Mouse (Mus musculus) neural tube, embryonic 14.5 days (tissue): Measurements from ENCODE around the gene 2610528A11Rik. TPM values are rescaled to one million over a fixed set of nuclear protein-coding genes. Genes with fewer than 3 reads are reported as not detected.

ENCODE experiments used
- ATAC-seq: fragments of 200-750 bp; cut with Nextera tagmentation; 2 replicates; pipeline ENCODE4 v1.8.0; 2017; ENCODE audit warnings: low read depth, mild to moderate bottlenecking, moderate TSS enrichment, moderate library complexity
- H3K27ac ChIP-seq: fragments of 300-500 bp; sonication (generic); 2 replicates; pipeline ENCODE4 v1.5.1; 2014; ENCODE audit warnings: low read depth, mild to moderate bottlenecking, control low read depth, low read length, moderate library complexity, mixed read lengths
- H3K27me3 ChIP-seq: fragments of 300-500 bp; sonication (generic); 2 replicates; pipeline ENCODE4 v1.6.1; 2014; ENCODE audit warnings: low read length; ENCODE audit not compliant: control insufficient read depth, insufficient read depth
- H3K36me3 ChIP-seq: fragments of 300-500 bp; sonication (generic); 2 replicates; pipeline ENCODE4 v1.6.1; 2014; ENCODE audit warnings: low read length, mixed read lengths; ENCODE audit not compliant: control insufficient read depth, insufficient read depth
- H3K4me1 ChIP-seq: fragments of 300-500 bp; sonication (generic); 2 replicates; pipeline ENCODE4 v1.6.1; 2014; ENCODE audit warnings: low read length; ENCODE audit not compliant: control insufficient read depth, insufficient read depth
- H3K4me2 ChIP-seq: fragments of 300-500 bp; sonication (generic); 2 replicates; pipeline ENCODE4 v1.6.1; 2014; ENCODE audit warnings: mild to moderate bottlenecking, low read depth, low read length, control low read depth
- H3K4me3 ChIP-seq: fragments of 300-500 bp; sonication (generic); 2 replicates; pipeline ENCODE4 v1.5.1; 2014; ENCODE audit warnings: low read depth, low read length, control low read depth, mixed read lengths
- H3K9ac ChIP-seq: fragments of 300-500 bp; sonication (generic); replicated peaks from 2 replicates; pipeline ENCODE4 v1.6.1; 2014; ENCODE audit warnings: low read depth, mild to moderate bottlenecking, control low read depth, low read length, mixed read lengths
- H3K9me3 ChIP-seq: fragments of 300-500 bp; sonication (generic); 2 replicates; pipeline ENCODE4 v1.6.1; 2016; ENCODE audit warnings: low read length; ENCODE audit not compliant: control insufficient read depth
- WGBS: fragments of 180-500 bp; shearing (Covaris S2); extraction: QIAGEN DNeasy Blood & Tissue Kit; methylation state at CpG from one replicate; pipeline ENCODE4 v1.1.7; 2014; 5-methylcytosine and 5-hydroxymethylcytosine counted together
- polyA plus RNA-seq: library from polyadenylated mRNA; unstranded; fragments of >200 nt; fragmentation: Nextera tagmentation; extraction: Ambion mirVana; gene quantifications from 2 replicates; pipeline ENCODE4 v1.2.1, GENCODE M21; 2014

Gene 2610528A11Rik
- polyA plus RNA-seq, 1 experiment from 2014 or later = not detected

- peaks cover 6% of the 10 kb centered on the region for H3K4me1 ChIP-seq
- 2% methylated on average over 40 of the region's 40 CpGs for WGBS
- H3K36me3 ChIP-seq = peaks cover 7% of the 10 kb centered on the region
- no peak; the same call in 1 of the 2 replicates for ATAC-seq
- H3K4me3 ChIP-seq = peak overlapping the region; percentile 92
- H3K9me3 ChIP-seq = no peaks in the 10 kb centered on the region
- H3K27ac ChIP-seq = peak overlapping the region; percentile 78
- no peaks in the 10 kb centered on the region for H3K27me3 ChIP-seq
- peak overlapping the region; percentile 60 for H3K4me2 ChIP-seq
- H3K9ac ChIP-seq = peak overlapping the region; percentile 93
These were observed 20.7 kb upstream of the 2610528A11Rik start for GRCm38 (mm10) chr14:37134304-37135126.

DNA sequence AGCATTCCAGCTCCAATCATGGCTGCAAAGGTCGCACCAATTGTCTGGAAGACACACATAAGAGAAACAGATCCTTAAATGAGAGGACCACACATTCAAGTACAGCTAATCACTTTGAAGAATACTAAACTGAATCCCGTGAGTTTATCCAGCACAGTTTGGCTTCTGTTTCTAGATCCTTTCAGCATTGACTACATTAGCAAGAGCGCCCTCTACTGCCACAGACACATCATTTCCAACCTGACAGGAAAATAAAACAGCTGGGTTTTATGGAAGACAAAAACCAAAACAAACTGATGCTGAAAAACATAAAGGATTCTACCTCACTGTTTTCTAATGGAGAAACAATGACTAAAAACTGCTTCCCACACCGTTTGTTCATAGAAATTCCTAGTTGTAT is 13.8 kb upstream of the 2610528A11Rik start:
- no peaks in the 10 kb centered on the region for H3K9me3 ChIP-seq
- no peak overlapping the region for H3K9ac ChIP-seq
- no peak overlapping the region for H3K27ac ChIP-seq
- 48% methylated on average over 4 of the region's 4 CpGs for WGBS
- peaks cover 32% of the 10 kb centered on the region for H3K36me3 ChIP-seq
- no peak for ATAC-seq
- H3K4me3 ChIP-seq = no peak overlapping the region
- no peaks in the 10 kb centered on the region for H3K4me1 ChIP-seq
- H3K27me3 ChIP-seq = no peaks in the 10 kb centered on the region
- H3K4me2 ChIP-seq = no peak overlapping the region

GRCm38 (mm10) chr14:37119233-37119632 is 5.4 kb upstream of the 2610528A11Rik start:
- WGBS = 96% methylated on average over 4 of the region's 4 CpGs

GRCm38 (mm10) chr14:37112931-37113330 is 891 bp downstream of the 2610528A11Rik start:
- H3K9me3 ChIP-seq = no peaks in the 10 kb centered on the region
- no peaks in the 10 kb centered on the region for H3K4me1 ChIP-seq
- ATAC-seq = no peak
- H3K4me3 ChIP-seq = no peak overlapping the region
- no peak overlapping the region for H3K27ac ChIP-seq
- no peak overlapping the region for H3K9ac ChIP-seq
- H3K36me3 ChIP-seq = no peaks in the 10 kb centered on the region
- 92% methylated on average over 7 of the region's 7 CpGs for WGBS
- H3K27me3 ChIP-seq = no peaks in the 10 kb centered on the region
- no peak overlapping the region for H3K4me2 ChIP-seq

More at GRCm38 (mm10) chr14:37119233-37119632, 5.4 kb upstream of the 2610528A11Rik start:
- Histone ChIP-seq H3K4me3 (no peak overlapping the region), H3K27me3 (no peaks in the 10 kb centered on the region), H3K9me3 (no peaks in the 10 kb centered on the region), H3K4me2 (no peak overlapping the region), H3K9ac (no peak overlapping the region), H3K27ac (no peak overlapping the region), H3K36me3 (peaks cover 8% of the 10 kb centered on the region; the same call in 1 of the 2 replicates), H3K4me1 (no peaks in the 10 kb centered on the region)
- no peak for ATAC-seq

- no peak for ATAC-seq
- Histone ChIP-seq H3K27ac (no peak overlapping the region), H3K4me2 (no peak overlapping the region), H3K4me3 (no peak overlapping the region), H3K27me3 (no peaks in the 10 kb centered on the region), H3K9me3 (no peaks in the 10 kb centered on the region), H3K4me1 (no peaks in the 10 kb centered on the region), H3K36me3 (no peaks in the 10 kb centered on the region), H3K9ac (no peak overlapping the region)
These were observed 2.5 kb downstream of the 2610528A11Rik start for GRCm38 (mm10) chr14:37111371-37111770.

GRCm38 (mm10) chr14:37110456-37110855 is 3.4 kb downstream of the 2610528A11Rik start:
- no peak overlapping the region for H3K27ac ChIP-seq
- no peaks in the 10 kb centered on the region for H3K9me3 ChIP-seq
- WGBS = 67% methylated on average over 2 of the region's 2 CpGs
- no peak overlapping the region for H3K4me2 ChIP-seq
- H3K9ac ChIP-seq = no peak overlapping the region
- ATAC-seq = no peak
- H3K36me3 ChIP-seq = no peaks in the 10 kb centered on the region
- no peaks in the 10 kb centered on the region for H3K4me1 ChIP-seq
- no peak overlapping the region for H3K4me3 ChIP-seq
- no peaks in the 10 kb centered on the region for H3K27me3 ChIP-seq

DNA sequence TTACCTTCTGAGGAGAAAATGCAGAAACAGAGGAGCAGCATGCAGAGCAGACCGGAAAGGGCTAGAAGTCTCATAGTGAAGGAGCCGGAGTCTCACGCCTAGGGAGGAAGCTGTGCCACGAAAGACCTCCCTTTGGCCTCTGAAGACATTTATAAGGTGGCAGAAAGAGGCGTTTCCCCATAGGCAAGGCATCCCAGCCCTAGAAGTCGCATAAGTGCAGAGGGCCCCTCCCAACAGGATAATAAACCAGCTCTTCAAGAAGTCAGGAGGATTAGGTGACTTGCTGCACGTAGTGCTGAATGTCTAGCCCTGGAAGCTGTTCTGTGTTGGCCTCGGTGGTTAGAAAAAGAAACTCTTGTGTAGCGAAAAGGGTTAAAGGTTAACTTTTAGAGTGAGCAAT is 3.8 kb downstream of the 2610528A11Rik start:
- 24% methylated on average over 9 of the region's 9 CpGs for WGBS
- no peak for ATAC-seq

GRCm38 (mm10) chr14:37109460-37109859 is 4.4 kb downstream of the 2610528A11Rik start:
- Histone ChIP-seq H3K27ac (no peak overlapping the region), H3K4me2 (no peak overlapping the region)
- WGBS = 77% methylated on average over 8 of the region's 8 CpGs

More for the DNA sequence above, 3.8 kb downstream of the 2610528A11Rik start:
- no peak overlapping the region for H3K4me3 ChIP-seq
- no peaks in the 10 kb centered on the region for H3K27me3 ChIP-seq
- H3K9ac ChIP-seq = no peak overlapping the region
- no peaks in the 10 kb centered on the region for H3K9me3 ChIP-seq
- no peak overlapping the region for H3K4me2 ChIP-seq
- no peaks in the 10 kb centered on the region for H3K36me3 ChIP-seq
- H3K4me1 ChIP-seq = no peaks in the 10 kb centered on the region
- no peak overlapping the region for H3K27ac ChIP-seq

GRCm38 (mm10) chr14:37105846-37106245 is 8.0 kb downstream of the 2610528A11Rik start:
- no peak overlapping the region for H3K4me3 ChIP-seq
- ATAC-seq = 0 out of 2 replicates have a peak, but pooled peaks have one; percentile 8
- no peaks in the 10 kb centered on the region for H3K27me3 ChIP-seq
- no peaks in the 10 kb centered on the region for H3K36me3 ChIP-seq
- no peak overlapping the region for H3K9ac ChIP-seq
- WGBS = 47% methylated on average over 7 of the region's 7 CpGs
- no peaks in the 10 kb centered on the region for H3K4me1 ChIP-seq
- no peaks in the 10 kb centered on the region for H3K9me3 ChIP-seq
- no peak overlapping the region for H3K27ac ChIP-seq
- H3K4me2 ChIP-seq = no peak overlapping the region

More at GRCm38 (mm10) chr14:37109460-37109859, 4.4 kb downstream of the 2610528A11Rik start:
- ATAC-seq = no peak
- Histone ChIP-seq H3K9me3 (no peaks in the 10 kb centered on the region), H3K36me3 (no peaks in the 10 kb centered on the region), H3K9ac (no peak overlapping the region), H3K27me3 (no peaks in the 10 kb centered on the region), H3K4me1 (no peaks in the 10 kb centered on the region), H3K4me3 (no peak overlapping the region)
